Mouse (Mus musculus) embryonic facial prominence, embryonic 13.5 days (tissue): ENCODE measurements at regions not wholly inside any gene's neighbourhood (a gene's known extent, or its start where the extent isn't known, plus 50 kb on each side); places are given as distances from the start of the nearest gene placed in this dataset.

Source experiments
- ATAC-seq: fragments of 200-750 bp; cut with Nextera tagmentation; 2 replicates; pipeline ENCODE4 v1.8.0; 2017; ENCODE audit warnings: low read depth; ENCODE audit not compliant: insufficient number of reproducible peaks, insufficient read depth, low FRiP score, low TSS enrichment
- H3K27ac ChIP-seq: fragments of 300-500 bp; sonication (generic); 2 replicates; pipeline ENCODE4 v1.5.1; 2015; ENCODE audit warnings: moderate library complexity, mild to moderate bottlenecking, inconsistent platforms
- H3K27me3 ChIP-seq: fragments of 300-500 bp; sonication (generic); 2 replicates; pipeline ENCODE4 v1.6.1; 2015; ENCODE audit warnings: mild to moderate bottlenecking, inconsistent platforms
- H3K36me3 ChIP-seq: fragments of 300-500 bp; sonication (generic); 2 replicates; pipeline ENCODE4 v1.6.1; 2015; ENCODE audit warnings: mild to moderate bottlenecking, inconsistent platforms
- H3K4me1 ChIP-seq: fragments of 300-500 bp; sonication (generic); 2 replicates; pipeline ENCODE4 v1.6.1; 2015; ENCODE audit warnings: inconsistent platforms
- H3K4me2 ChIP-seq: fragments of 300-500 bp; sonication (generic); 2 replicates; pipeline ENCODE4 v1.6.1; 2015; ENCODE audit warnings: moderate library complexity, mild to moderate bottlenecking, inconsistent platforms
- H3K4me3 ChIP-seq: fragments of 300-500 bp; sonication (generic); 2 replicates; pipeline ENCODE4 v1.5.1; 2015; ENCODE audit warnings: mild to moderate bottlenecking, inconsistent platforms
- H3K9ac ChIP-seq: fragments of 300-500 bp; sonication (generic); 2 replicates; pipeline ENCODE4 v1.6.1; 2015; ENCODE audit warnings: mild to moderate bottlenecking, inconsistent platforms
- H3K9me3 ChIP-seq: fragments of 300-500 bp; sonication (generic); 2 replicates; pipeline ENCODE4 v1.6.1; 2016; ENCODE audit warnings: inconsistent platforms
- WGBS: fragments of 180-500 bp; shearing (Covaris S2); methylation state at CpG from one replicate; pipeline ENCODE4 v1.1.7; 2015; ENCODE audit warnings: mixed read lengths; 5-methylcytosine and 5-hydroxymethylcytosine counted together

- WGBS, result 66% methylated on average over 4 of the region's 4 CpGs
- Histone ChIP-seq H3K36me3 (no peaks in the 10 kb centered on the region), H3K27ac (no peak overlapping the region), H3K9me3 (no peaks in the 10 kb centered on the region), H3K9ac (no peak overlapping the region), H3K27me3 (no peaks in the 10 kb centered on the region), H3K4me2 (no peak overlapping the region), H3K4me1 (no peaks in the 10 kb centered on the region), H3K4me3 (no peak overlapping the region)
- ATAC-seq, result no peak
Observed at GRCm38 (mm10) chr1:23207024-23207423, 105.0 kb upstream of the 4933415F23Rik start.

GRCm38 (mm10) chr1:23202511-23203435 lies 100.7 kb upstream of the 4933415F23Rik start:
- no peaks in the 10 kb centered on the region for H3K9me3 ChIP-seq
- WGBS, result 47% methylated on average over 5 of the region's 5 CpGs
- H3K4me2 ChIP-seq, result no peak overlapping the region
- no peak overlapping the region for H3K9ac ChIP-seq
- H3K4me1 ChIP-seq, result no peaks in the 10 kb centered on the region
- H3K27ac ChIP-seq, result no peak overlapping the region
- H3K36me3 ChIP-seq, result no peaks in the 10 kb centered on the region
- H3K4me3 ChIP-seq, result no peak overlapping the region
- H3K27me3 ChIP-seq, result no peaks in the 10 kb centered on the region
- no peak for ATAC-seq

- no peaks in the 10 kb centered on the region for H3K9me3 ChIP-seq
- no peak overlapping the region for H3K27ac ChIP-seq
- WGBS, result 54% methylated on average over 4 of the region's 4 CpGs
- H3K4me1 ChIP-seq, result no peaks in the 10 kb centered on the region
- H3K36me3 ChIP-seq, result no peaks in the 10 kb centered on the region
- no peak overlapping the region for H3K4me3 ChIP-seq
- no peaks in the 10 kb centered on the region for H3K27me3 ChIP-seq
- H3K9ac ChIP-seq, result no peak overlapping the region
- no peak overlapping the region for H3K4me2 ChIP-seq
- no peak for ATAC-seq
Observed at GRCm38 (mm10) chr1:23200460-23200859, 98.4 kb upstream of the 4933415F23Rik start.

GRCm38 (mm10) chr1:23190316-23191005 lies 88.4 kb upstream of the 4933415F23Rik start:
- H3K9me3 ChIP-seq, result no peaks in the 10 kb centered on the region
- H3K4me3 ChIP-seq, result no peak overlapping the region
- ATAC-seq, result no peak
- no peak overlapping the region for H3K4me2 ChIP-seq
- H3K9ac ChIP-seq, result no peak overlapping the region
- no peak overlapping the region for H3K27ac ChIP-seq
- no peaks in the 10 kb centered on the region for H3K36me3 ChIP-seq
- WGBS, result 59% methylated on average over 3 of the region's 3 CpGs
- H3K27me3 ChIP-seq, result no peaks in the 10 kb centered on the region
- no peaks in the 10 kb centered on the region; the same call in 1 of the 2 replicates for H3K4me1 ChIP-seq

- Histone ChIP-seq H3K9ac (no peak overlapping the region), H3K4me3 (no peak overlapping the region), H3K27me3 (no peaks in the 10 kb centered on the region), H3K4me1 (no peaks in the 10 kb centered on the region; the same call in 1 of the 2 replicates), H3K4me2 (no peak overlapping the region), H3K36me3 (no peaks in the 10 kb centered on the region), H3K27ac (no peak overlapping the region), H3K9me3 (no peaks in the 10 kb centered on the region)
- WGBS, result 88% methylated on average over 4 of the region's 4 CpGs
- ATAC-seq, result no peak
Observed at GRCm38 (mm10) chr1:23189790-23190189, 87.7 kb upstream of the 4933415F23Rik start.

- Histone ChIP-seq H3K4me1 (no peaks in the 10 kb centered on the region; the same call in 1 of the 2 replicates), H3K4me3 (no peak overlapping the region), H3K27ac (no peak overlapping the region), H3K27me3 (no peaks in the 10 kb centered on the region), H3K9me3 (no peaks in the 10 kb centered on the region), H3K36me3 (no peaks in the 10 kb centered on the region), H3K9ac (no peak overlapping the region), H3K4me2 (no peak overlapping the region)
- no peak for ATAC-seq
- 50% methylated on average over 5 of the region's 5 CpGs for WGBS
Observed at GRCm38 (mm10) chr1:23188216-23188615, 86.2 kb upstream of the 4933415F23Rik start.

GRCm38 (mm10) chr1:23187446-23188206 lies 85.6 kb upstream of the 4933415F23Rik start:
- H3K27ac ChIP-seq, result no peak overlapping the region
- no peaks in the 10 kb centered on the region for H3K36me3 ChIP-seq
- H3K4me3 ChIP-seq, result no peak overlapping the region
- ATAC-seq, result no peak
- H3K4me1 ChIP-seq, result no peaks in the 10 kb centered on the region; the same call in 1 of the 2 replicates
- no peaks in the 10 kb centered on the region for H3K9me3 ChIP-seq
- no peaks in the 10 kb centered on the region for H3K27me3 ChIP-seq
- no peak overlapping the region for H3K9ac ChIP-seq
- no peak overlapping the region for H3K4me2 ChIP-seq
- 61% methylated on average over 6 of the region's 6 CpGs for WGBS

GRCm38 (mm10) chr1:23184728-23185127 lies 82.7 kb upstream of the 4933415F23Rik start:
- ATAC-seq, result no peak
- H3K4me3 ChIP-seq, result no peak overlapping the region
- H3K9ac ChIP-seq, result no peak overlapping the region
- no peaks in the 10 kb centered on the region for H3K9me3 ChIP-seq
- no peak overlapping the region for H3K27ac ChIP-seq
- H3K4me1 ChIP-seq, result no peaks in the 10 kb centered on the region; the same call in 1 of the 2 replicates
- H3K4me2 ChIP-seq, result no peak overlapping the region
- no peaks in the 10 kb centered on the region for H3K27me3 ChIP-seq
- WGBS, result 77% methylated on average over 9 of the region's 9 CpGs
- H3K36me3 ChIP-seq, result no peaks in the 10 kb centered on the region

- H3K36me3 ChIP-seq, result no peaks in the 10 kb centered on the region
- H3K27ac ChIP-seq, result no peak overlapping the region
- H3K4me1 ChIP-seq, result no peaks in the 10 kb centered on the region; the same call in 1 of the 2 replicates
- no peaks in the 10 kb centered on the region for H3K9me3 ChIP-seq
- H3K4me3 ChIP-seq, result no peak overlapping the region
- H3K9ac ChIP-seq, result no peak overlapping the region
- no peak for ATAC-seq
- H3K4me2 ChIP-seq, result no peak overlapping the region
- no peaks in the 10 kb centered on the region for H3K27me3 ChIP-seq
Observed at GRCm38 (mm10) chr1:23182541-23182940, 80.5 kb upstream of the 4933415F23Rik start.

- H3K27ac ChIP-seq, result no peak overlapping the region
- no peaks in the 10 kb centered on the region; the same call in 1 of the 2 replicates for H3K4me1 ChIP-seq
- H3K36me3 ChIP-seq, result no peaks in the 10 kb centered on the region
- WGBS, result 79% methylated on average over 6 of the region's 6 CpGs
- H3K4me2 ChIP-seq, result no peak overlapping the region
- no peaks in the 10 kb centered on the region for H3K9me3 ChIP-seq
- no peak overlapping the region for H3K4me3 ChIP-seq
- no peak overlapping the region for H3K9ac ChIP-seq
- ATAC-seq, result no peak
- no peaks in the 10 kb centered on the region for H3K27me3 ChIP-seq
Observed at GRCm38 (mm10) chr1:23178335-23178974, 76.4 kb upstream of the 4933415F23Rik start.

- Histone ChIP-seq H3K4me3 (no peak overlapping the region), H3K27me3 (no peaks in the 10 kb centered on the region), H3K9ac (no peak overlapping the region), H3K9me3 (no peaks in the 10 kb centered on the region), H3K36me3 (no peaks in the 10 kb centered on the region), H3K27ac (no peak overlapping the region), H3K4me2 (no peak overlapping the region), H3K4me1 (no peaks in the 10 kb centered on the region; the same call in 1 of the 2 replicates)
- no peak for ATAC-seq
- 83% methylated on average over 11 of the region's 11 CpGs for WGBS
Observed at GRCm38 (mm10) chr1:23174022-23174421, 72.0 kb upstream of the 4933415F23Rik start.
